Mouse (Mus musculus) mature B cell (primary cell): ENCODE results near the gene Rasgef1a.

ENCODE experiments used
- in situ Hi-C: fragments of 300-500 bp; cut with MboI; formaldehyde crosslinking; loops from 2 replicates; pipeline ENCODE4 v1.14.3; 2019

The Rasgef1a gene

DNA sequence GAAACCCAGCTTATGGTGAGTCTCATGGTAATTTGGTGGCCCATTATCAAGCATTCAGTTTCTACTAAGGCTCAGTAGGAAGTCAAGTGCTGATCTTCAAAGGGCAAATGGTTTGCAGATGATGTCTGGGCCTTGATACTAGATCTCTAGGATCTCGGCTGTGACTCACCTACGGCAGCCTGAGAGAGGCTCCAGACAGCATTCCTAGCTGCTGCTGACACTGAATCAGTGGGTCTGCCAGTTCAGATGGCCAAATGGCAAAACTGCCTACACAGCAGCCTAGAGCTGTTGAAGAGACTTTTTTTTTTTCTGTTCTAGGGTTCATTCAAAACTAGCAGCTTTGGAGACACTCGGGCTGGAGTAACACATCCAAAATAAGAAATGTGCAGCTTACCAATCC, 15.8 kb downstream of the Rasgef1a start:
- in situ Hi-C loops: no loop called here

DNA sequence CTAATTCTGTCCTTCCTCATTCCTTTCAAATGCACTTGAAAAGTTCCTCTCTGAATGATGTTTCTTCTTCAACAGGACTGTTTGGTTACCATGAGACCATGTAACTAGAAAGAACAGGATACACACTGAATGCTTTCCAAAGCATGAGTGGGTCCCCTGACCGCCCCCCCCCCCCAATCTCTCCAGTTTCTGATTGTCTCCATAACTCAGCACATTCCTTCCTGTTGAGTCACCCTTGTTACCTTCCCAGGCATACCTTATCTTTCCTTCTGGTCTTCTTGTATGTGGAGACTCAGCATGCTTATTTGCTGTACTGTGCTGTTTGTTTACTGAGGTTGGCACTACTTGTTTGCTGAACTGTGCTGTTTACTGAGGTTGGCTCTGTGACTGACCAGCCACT, 20.2 kb downstream of the Rasgef1a start:
- in situ Hi-C loops: no loop called here

DNA sequence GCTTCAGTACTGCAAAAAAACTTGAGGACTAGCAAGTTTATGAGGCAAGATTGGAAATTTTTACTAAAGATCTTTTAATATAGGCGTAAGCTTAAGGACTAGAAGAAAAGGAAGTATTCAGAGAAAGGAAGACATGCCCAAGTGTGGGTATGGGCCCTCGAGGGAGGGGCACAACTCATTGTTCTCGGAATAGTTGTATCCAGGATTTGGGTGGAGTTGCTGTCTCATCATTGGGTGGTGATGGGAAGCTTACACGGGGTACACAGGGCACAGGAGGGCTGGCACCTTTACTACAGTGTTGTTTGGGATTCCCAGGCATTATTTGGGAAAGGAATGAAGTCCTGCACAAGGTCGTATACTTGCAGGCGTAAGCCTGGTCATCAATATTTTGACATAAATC, 24.4 kb downstream of the Rasgef1a start:
- in situ Hi-C loops: no loop called here

DNA sequence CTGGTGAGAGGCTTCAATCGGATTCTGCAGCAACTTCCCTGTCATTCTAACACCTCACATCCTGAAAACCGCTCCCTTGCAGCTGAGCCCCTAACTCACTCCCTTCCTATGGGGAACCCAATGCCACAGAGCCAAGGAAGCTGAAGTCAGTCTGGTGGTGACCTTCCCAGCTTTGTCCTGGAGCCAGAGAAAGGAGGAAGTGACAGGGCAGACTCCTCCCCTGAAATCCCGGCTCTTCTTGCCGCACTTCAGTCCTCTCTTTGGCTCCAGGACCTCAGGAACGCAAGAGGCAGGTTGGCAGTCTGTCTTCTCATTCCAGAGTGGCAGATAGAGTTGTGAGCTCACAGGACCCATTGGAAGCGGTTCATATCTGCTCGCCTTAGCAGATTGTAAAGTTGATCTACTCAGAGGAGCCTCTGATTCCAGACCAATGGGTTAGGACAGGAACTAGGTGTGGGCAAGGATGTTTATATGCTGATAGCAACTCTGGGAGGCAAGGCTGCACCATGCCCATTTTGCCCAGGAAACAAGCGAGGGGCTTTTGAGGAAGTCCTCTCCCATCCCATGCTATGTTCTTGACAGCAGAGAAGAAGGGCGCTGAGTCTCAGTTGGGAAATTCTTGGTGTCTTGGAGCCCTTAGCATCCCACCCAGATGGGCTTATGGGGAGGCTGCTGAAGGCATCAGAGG, 25.0 kb downstream of the Rasgef1a start:
- in situ Hi-C loops: no loop called here

DNA sequence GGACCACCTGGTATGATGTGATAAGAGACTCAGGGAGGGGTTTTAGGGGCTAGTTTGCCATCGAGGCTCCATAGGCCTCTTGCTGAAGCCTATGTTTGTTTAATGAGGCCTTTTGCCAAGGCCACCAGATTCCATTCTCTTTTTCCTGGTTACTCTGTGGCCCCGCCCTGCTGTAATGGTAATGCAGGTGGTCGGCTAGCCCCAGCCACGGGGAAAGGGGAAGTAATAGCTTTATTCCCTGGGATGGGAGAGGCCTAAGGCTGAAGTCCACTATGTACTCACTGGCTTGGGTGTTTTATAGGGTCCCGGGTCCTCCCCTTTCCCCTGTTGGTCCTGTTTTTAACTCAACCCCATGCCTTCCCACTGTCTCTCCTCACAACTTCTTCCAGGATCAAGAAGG, 25.6 kb downstream of the Rasgef1a start:
- in situ Hi-C loops: no loop called here

DNA sequence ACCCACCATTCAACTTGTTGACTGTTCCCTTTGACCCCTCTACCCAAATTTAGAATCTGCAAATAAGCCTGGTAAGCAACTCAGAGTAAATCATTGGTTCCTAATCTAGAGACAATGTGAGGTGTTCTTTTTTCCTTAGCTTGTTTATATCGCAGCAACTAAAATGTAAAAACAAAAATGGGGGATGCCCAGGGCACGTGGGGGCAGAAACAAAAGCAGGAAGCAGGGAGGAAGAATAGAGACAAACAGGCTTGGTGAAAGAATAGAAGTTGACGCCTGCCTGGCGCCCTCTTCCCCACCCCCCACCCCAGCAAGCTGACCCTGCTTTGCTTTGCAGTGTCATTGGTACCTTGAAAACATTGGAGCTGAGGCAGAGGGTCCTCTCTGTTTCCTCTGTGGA, 33.9 kb downstream of the Rasgef1a start:
- in situ Hi-C loops: no loop called here

DNA sequence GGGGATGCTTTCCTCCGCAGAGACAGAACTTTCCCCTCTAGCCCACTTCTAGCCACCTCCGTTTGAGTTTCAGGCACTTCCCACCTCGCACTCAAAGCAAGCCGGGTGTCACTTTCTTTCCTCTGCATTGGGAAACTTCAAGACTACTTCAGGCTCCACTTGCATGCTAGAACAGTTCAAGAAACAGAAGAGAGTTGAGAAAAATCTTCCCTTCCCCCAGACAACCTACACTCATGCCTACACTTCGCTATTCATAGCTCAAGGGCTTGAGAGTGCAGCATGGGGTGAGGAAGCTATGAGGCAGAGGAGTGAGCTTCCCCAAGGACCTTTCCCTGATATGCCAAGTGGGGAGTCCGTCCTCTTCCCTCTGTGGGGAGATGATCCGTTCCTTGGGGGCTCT, 34.7 kb downstream of the Rasgef1a start:
- in situ Hi-C loops: no loop called here

DNA sequence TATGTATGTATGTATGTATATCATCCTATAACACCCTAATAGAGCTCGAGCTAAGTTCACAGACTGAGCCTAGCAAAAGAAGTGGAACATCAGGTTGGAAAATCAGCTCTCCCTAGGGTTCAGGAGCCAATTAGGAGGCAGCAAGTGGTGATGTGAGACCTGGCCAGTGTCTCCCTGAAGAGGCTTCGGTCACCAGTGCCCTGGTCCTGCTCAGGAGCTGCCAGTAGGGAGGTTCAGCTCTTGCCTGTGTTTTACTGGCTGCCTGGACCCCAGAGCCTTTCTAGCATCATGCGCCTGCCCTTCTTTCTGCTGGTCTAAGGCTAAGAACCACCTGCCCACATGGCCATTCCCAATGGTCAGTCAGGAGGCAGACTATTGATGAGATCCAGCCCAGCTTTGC, 35.3 kb downstream of the Rasgef1a start:
- in situ Hi-C loops: no loop called here

DNA sequence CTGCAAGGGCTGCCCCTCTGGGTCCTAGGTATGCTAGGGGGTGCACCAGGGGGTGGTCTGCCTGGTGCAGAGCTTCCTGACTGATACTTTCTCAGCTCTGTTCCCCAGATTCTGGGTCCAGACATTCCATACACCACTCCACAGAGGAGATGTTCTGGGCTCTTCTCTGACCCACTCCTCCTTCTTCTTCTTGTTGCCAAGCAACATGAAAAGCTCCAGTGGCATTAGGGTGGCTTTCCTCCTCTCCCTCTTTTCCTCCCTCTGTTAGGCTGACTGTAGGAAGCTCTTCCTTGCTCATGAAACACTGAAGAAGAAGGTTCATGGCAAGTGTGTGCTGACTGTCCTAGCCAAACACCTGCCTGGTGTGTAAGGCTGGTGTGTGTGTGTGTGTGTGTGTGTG, 35.7 kb downstream of the Rasgef1a start:
- in situ Hi-C loops: no loop called here

DNA sequence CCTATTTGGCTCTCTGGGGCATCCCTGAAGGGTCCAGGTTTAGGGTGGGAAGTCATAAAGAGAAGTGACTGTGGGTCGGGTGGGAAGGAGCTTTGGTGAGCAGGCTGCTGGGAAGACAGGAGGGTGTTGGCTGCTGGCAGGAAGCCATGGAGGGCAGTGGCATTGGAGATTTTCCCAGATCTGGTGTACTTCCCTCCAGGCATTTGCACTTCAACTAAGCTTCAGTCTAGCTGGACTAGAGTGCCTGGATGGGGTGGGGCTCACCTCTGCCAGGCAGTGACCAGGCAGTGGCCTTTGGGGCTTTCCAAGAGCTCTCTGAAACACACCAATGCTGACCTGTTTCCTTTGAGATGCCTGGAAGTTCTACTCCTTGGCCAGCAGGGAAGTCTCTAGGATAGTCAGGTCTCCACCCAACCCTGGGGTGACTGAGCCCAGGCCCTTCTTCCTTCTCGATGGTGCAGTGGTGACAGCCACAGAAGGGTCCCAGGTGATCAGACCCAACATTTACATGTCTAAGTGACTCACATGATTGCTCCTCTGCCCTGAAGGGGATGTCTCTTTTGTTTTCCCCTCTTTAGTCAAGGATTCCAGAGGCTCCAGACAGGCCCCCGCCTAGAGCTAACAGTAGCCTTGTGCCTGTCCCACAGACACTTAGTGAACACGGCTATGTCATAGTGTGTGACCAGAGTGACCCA, 36.7 kb downstream of the Rasgef1a start:
- in situ Hi-C loops: no loop called here

DNA sequence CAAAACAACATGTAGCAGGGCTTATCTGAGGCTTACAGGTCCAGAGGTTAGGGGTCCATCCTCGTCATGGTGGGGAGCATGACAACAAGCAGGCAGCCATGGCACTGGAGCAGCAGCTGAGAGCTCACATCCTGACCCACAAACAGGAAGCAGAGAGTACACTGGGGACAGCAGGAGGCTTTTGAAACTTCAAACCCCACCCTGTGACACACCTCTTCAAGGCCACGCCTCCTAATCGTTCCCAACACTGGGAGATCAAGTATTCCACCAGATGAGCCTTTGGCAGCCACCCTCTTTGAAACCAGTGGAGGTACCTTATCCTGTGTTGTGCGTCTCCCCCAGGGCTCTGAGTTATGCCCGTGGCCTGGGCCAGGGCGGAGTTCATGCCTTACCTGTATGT, 38.5 kb downstream of the Rasgef1a start:
- in situ Hi-C loops: no loop called here

DNA sequence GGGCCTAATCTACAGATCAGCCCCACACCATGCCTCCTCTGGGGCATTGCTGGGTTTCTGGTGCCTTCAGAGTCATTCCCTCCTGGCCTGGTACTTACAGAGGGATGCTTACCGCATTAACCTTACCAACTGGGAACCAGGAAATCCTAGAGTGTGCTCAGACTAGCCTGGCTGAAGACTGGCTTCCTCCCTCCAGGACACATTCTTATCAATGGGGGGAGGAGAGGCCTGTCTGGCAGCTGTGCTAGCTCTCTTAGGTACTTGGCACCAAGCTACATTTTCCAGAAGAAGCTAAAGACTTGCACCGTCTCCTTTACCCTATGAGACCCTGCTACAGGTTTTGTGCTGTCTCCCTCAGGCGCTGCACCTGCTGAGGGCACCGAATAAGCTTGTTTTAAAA, 40.2 kb downstream of the Rasgef1a start:
- in situ Hi-C loops: no loop called here

DNA sequence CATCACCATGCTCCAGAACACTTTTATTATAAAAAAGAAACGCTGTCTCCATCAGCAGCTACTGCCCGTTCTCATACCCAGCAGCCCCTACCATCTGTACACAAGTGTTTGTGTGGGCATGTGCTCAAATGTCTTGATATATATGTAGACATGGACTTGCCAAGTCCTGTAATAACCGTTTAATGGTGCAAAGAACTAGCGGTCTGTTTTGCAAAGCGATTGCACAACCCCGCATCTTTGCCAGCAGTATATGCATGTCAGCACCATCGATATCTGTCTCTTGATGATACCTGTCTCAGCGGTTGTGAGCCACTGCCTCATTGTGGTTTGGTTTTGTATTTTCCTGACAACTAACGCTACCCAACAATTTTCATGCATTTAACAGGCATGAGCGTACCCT, 44.0 kb downstream of the Rasgef1a start:
- in situ Hi-C loops: no loop called here

DNA sequence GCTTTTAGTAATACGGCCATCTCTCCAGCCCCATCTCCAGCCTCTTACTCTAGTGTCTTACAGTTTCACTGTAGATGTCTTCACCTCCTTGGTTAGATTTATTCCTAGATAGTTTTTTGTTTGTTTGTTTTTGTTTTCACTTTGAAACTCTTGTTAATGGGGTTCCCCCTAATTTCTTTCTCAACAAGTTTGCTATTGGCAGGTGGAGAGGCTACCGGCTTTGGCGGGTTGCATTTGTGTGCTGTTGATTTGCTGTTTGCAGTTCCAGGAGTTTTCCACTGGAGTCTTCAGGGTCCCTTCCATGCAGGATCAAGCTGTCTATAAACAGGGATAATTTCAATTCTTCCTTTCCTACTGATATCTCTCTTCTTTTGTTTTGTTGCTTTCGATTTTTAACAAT, 50.0 kb downstream of the Rasgef1a start:
- in situ Hi-C loops: no loop called here

DNA sequence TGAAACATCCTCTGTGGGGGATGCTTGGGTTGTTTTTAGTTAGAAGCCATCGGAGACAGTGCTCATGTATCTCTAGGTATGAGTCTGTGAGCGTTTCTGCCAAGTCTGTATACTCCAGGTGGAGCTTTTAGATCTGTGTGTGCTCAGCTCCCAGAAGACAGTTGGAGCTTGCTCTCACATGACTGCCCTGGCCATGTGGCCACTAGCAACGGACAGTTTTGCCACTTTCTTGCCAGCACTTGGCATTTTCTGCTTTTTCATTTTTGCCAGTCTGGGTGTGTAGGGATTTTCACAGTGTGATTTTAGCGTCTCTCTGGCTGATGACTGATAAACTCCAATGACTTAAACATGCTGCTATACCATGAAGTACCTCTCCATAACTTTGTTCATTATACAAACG, 52.0 kb downstream of the Rasgef1a start:
- in situ Hi-C loops: no loop called here

DNA sequence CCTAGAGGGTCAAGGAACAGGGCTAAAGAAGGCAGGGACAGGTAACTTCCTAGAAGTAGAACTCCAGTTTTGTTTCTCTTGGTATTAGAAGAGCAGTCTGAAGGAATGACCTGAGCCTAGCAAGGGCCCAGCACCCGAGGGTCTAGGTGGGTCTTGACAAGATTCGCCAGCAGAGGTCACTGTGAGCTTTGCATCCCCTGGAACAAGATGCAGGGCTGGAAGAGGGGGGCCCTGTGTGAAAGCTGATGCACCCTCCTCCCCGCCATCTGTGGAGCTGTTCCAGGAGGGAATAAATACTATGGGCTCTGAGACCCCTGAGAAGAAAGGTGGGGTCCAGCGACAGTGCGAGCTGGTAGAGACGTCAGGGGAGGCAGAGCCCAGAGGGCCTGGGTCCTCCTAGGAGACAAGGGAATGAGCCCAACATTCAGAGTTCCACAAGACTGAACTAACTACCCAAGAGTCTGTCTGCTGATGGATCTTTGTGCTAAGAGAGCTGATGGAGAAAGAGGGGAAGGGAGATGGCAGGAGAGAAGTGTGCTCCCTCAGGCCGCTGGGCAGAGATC, 53.8 kb downstream of the Rasgef1a start:
- in situ Hi-C loops: no loop called here

DNA sequence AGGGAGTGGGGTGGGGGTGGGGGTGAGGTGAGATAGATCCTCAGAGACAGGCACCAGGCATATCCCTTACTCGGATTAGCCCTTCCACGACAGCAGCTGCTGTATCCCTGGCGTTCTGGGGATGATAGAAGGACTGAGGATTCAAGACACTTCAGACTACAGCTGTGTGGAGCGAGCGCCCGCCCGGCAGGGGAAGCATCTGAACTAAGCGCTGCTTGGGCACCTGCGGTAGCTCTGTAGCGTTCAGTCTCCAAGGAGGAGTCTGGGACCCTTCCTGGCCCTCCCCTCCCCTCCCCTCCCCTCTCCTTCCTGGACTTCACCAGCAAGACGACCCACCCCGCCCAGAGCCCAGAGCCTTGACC, 54.6 kb downstream of the Rasgef1a start:
- in situ Hi-C loops: no loop called here

DNA sequence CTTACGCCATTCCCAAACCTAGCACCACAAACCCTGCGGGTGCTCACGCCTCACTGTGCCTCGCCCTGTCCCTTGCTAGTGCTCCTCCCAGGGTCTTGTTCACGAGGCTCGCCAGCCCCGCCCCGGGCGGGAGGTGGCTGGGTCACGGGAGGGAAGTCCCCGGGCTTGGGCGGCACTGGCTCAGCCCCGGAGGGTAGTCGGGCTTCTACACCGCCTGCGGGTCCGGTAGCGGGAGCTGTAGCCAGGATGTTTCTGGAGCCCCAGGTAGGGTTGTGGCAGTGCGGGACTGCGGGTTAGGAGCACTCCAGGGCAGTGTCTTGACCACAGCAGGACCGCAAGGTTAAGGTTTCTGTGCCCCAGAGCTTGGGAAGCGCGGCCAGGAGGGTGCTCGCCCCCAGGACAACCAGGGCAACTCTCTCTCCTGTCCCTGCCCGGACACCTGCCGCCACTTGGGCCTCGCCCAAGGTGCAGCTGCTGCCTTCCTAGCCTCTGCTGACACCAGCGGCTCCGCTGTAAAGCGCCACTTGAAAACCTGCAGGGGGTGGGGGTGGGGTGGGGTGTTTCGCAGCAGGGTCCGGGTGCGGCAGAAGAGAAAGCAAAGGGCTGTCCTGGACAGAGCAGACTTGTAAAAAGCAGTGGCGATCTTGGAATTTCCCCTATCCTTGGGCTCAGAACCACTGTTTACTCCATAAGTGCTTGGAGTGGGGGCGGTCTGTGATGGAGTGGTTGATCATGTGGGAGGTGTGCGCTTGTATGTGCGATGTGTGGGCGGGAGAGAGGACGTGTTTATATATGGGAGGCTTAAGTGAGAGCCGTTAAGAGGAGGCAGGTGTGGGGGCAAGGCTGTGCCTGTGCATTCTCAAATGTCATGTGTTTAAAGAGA, 55.2 kb downstream of the Rasgef1a start:
- in situ Hi-C loops: no loop called here

DNA sequence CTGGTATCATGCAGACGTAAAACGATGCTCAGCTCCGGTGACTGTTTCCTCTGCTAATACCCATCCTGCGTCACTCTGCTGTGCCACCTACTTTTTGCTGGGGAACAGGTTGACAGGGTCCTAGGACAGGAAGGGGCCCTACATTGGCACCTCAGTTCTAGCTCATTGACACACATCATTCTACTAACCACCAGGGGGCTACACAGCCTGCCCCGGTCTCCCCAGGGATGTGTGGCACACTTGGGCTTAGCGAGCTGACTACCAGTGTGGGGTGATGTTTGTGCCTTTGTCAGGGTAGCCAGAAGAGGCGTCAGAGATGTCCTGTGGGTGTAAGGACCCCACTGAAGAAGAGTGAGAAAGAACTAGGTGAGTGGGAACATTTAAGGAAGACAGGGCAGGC, 56.5 kb downstream of the Rasgef1a start:
- in situ Hi-C loops: no loop called here

DNA sequence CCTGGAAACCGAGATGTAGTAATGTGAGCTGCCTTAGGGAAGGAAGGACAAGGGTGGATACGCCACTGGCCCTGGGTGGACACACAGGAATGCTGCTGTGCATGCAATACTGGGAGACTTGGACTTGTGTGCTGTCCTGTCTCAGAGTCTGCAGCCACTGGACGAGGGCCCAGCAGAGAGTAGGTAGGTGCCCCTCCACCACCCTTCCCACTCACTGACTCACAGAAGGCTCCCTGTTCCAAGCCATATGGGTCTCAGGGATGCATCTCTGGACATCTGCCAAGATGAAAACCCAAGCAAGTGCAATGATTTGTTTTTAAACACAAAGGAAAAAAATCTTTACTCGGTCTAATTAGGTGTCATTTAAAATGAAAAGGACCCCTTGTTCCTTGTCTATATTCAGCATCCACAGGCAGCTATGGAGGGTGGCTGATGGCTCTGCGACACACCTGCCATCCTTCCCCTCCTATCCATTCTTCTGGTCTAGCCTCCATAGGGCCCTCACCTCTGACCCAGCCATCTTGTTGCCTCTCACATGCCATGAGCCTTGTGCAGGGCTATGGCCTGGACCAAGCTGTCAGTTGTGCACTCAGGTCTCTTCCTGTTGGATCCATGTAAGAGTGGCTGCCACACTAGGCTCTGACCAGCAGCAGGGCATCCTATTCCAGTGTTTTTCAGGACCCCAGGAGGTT, 59.2 kb downstream of the Rasgef1a start:
- in situ Hi-C loops: no loop called here

DNA sequence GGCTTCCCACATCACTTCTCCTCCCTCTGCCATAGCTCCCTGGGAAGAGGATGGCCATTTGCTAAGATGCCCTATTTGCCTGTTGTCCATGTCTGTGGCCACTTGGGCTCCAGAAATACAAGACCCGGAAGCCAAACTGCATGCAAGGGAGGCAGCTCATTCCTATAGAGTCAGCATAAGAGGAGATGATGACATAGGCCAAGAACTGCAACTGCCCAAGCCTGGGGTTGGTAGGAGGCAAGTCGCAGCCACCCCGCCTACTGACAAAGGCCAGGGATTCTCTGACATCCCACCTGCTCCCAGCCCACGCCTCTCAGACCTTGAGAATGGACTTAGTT, 59.7 kb downstream of the Rasgef1a start:
- in situ Hi-C loops: no loop called here

DNA sequence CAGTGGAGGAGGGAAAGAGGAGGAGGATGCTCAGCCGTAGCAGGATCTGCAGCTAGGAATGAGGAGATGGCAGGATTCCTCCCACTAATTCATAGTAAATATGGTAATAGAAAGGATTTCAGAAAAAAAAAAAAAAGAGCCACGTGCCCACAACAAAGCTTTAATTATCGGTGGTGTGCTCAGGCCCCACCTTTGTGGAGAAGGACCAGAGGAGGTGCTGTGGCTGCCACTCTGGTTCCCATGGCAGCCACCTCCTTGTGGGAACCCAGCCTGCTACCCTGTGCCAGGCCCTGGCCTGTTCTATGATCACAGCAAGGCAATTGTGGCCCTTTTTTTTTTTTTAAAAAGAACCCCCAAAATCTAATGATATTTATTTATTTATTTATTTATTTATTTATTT, 60.2 kb downstream of the Rasgef1a start:
- in situ Hi-C loops: no loop called here
